Mouse (Mus musculus): ENCODE data around the gene Snx30. TPM values are rescaled to one million over a fixed set of nuclear protein-coding genes. Genes with fewer than 3 reads are reported as not detected.
A peak's percentile ranks its signal among the peaks of the same experiment; 100 is the strongest.

Gene Snx30
- polyA plus RNA-seq, 1 experiment from 2014 or later: 4.9 TPM

- ATAC-seq (replicated peaks; ENCODE audit: insufficient number of reproducible peaks, low FRiP score, low TSS enrichment): no peak
- H3K4me3 ChIP-seq (ENCODE audit: low read depth, low read length): no peak overlapping the region
- no peak overlapping the region for H3K27ac ChIP-seq (ENCODE audit: low read depth, low read length)
- H3K4me2 ChIP-seq: no peak overlapping the region
- WGBS (ENCODE audit: insufficient replicate concordance): 92% methylated on average over 1 of the region's 1 CpGs
- H3K4me1 ChIP-seq (ENCODE audit: control insufficient read depth, insufficient read depth, low read length): peaks cover 9% of the 10 kb centered on the region; the same call in 1 of the 2 replicates
- no peak overlapping the region for H3K9ac ChIP-seq (ENCODE audit: low read depth, low read length)
- no peaks in the 10 kb centered on the region for H3K9me3 ChIP-seq (replicated peaks; ENCODE audit: control insufficient read depth, low read length)
- no peaks in the 10 kb centered on the region; the same call in 1 of the 2 replicates for H3K36me3 ChIP-seq (ENCODE audit: control insufficient read depth, insufficient read depth, low read length)
- no peaks in the 10 kb centered on the region for H3K27me3 ChIP-seq (ENCODE audit: control insufficient read depth, insufficient read depth, low read length)
These were observed 56.7 kb downstream of the Snx30 start for GRCm38 (mm10) chr4:59862335-59862734.

DNA sequence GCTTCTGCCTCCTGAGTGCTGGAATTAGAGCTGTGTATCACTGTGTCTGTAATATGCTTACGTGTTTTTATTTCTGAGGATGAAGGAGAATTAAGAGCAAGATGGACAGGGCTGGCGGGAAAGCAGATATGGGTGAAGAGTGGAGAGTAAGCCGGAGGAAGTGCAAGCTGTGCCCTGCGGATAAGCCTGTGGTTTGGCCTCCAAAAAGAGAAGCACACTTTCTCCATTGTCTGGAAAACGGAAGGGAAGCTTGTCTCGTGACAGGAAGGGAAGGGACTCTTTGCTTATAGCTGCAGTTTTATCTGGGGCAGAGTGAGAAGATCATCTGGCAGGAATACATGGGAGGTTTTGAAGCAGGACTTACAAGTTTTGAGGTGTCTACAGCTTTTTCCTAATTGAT is 58.2 kb downstream of the Snx30 start:
- H3K9ac ChIP-seq (ENCODE audit: low read depth, low read length): no peak overlapping the region
- no peak overlapping the region for H3K4me2 ChIP-seq
- no peak overlapping the region for H3K4me3 ChIP-seq (ENCODE audit: low read depth, low read length)
- WGBS (ENCODE audit: insufficient replicate concordance): 48% methylated on average over 6 of the region's 6 CpGs
- ATAC-seq (replicated peaks; ENCODE audit: insufficient number of reproducible peaks, low FRiP score, low TSS enrichment): no peak
- H3K27me3 ChIP-seq (ENCODE audit: control insufficient read depth, insufficient read depth, low read length): no peaks in the 10 kb centered on the region
- peaks cover 9% of the 10 kb centered on the region; the same call in 1 of the 2 replicates for H3K4me1 ChIP-seq (ENCODE audit: control insufficient read depth, insufficient read depth, low read length)
- H3K36me3 ChIP-seq (ENCODE audit: control insufficient read depth, insufficient read depth, low read length): no peaks in the 10 kb centered on the region; the same call in 1 of the 2 replicates
- H3K9me3 ChIP-seq (replicated peaks; ENCODE audit: control insufficient read depth, low read length): no peaks in the 10 kb centered on the region
- H3K27ac ChIP-seq (ENCODE audit: low read depth, low read length): no peak overlapping the region

GRCm38 (mm10) chr4:59868086-59868485 is 62.4 kb downstream of the Snx30 start:
- no peak overlapping the region for H3K27ac ChIP-seq (ENCODE audit: low read depth, low read length)
- H3K9me3 ChIP-seq (replicated peaks; ENCODE audit: control insufficient read depth, low read length): no peaks in the 10 kb centered on the region
- H3K36me3 ChIP-seq (ENCODE audit: control insufficient read depth, insufficient read depth, low read length): no peaks in the 10 kb centered on the region
- peaks cover 6% of the 10 kb centered on the region; the same call in 1 of the 2 replicates for H3K4me1 ChIP-seq (ENCODE audit: control insufficient read depth, insufficient read depth, low read length)
- H3K9ac ChIP-seq (ENCODE audit: low read depth, low read length): no peak overlapping the region
- H3K4me3 ChIP-seq (ENCODE audit: low read depth, low read length): no peak overlapping the region
- no peak for ATAC-seq (replicated peaks; ENCODE audit: insufficient number of reproducible peaks, low FRiP score, low TSS enrichment)
- WGBS (ENCODE audit: insufficient replicate concordance): 80% methylated on average over 11 of the region's 11 CpGs
- no peaks in the 10 kb centered on the region for H3K27me3 ChIP-seq (ENCODE audit: control insufficient read depth, insufficient read depth, low read length)
- H3K4me2 ChIP-seq: no peak overlapping the region

DNA sequence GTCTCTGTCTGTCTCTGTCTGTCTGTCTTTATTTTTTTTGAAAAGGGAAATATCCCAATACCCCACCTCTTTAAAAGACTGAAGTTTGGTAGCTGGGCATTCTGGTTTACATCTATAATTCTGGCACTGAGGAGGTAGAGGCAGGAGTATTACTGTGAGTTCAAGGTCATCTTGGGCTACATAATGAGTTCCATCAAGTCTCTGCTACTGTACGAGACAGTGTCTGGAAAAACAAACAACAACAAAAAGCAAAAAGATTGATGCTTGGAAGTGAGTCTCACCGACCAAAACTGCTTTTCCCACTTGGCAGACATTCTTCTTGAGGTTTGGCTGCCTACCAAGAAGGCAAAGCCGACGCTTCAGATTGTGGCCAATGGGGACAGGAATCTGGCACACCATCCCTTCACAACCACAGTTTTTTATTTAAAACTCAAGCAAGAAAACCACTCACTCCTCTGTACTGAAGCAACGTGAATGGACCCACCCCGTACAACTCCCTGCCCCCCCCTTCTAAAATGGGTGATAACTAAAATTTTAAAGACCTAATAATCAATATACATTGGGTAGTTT is 63.9 kb downstream of the Snx30 start:
- no peak overlapping the region for H3K9ac ChIP-seq (ENCODE audit: low read depth, low read length)
- no peak overlapping the region for H3K4me3 ChIP-seq (ENCODE audit: low read depth, low read length)
- no peaks in the 10 kb centered on the region for H3K9me3 ChIP-seq (replicated peaks; ENCODE audit: control insufficient read depth, low read length)
- H3K27ac ChIP-seq (ENCODE audit: low read depth, low read length): no peak overlapping the region
- no peak overlapping the region for H3K4me2 ChIP-seq
- no peaks in the 10 kb centered on the region for H3K27me3 ChIP-seq (ENCODE audit: control insufficient read depth, insufficient read depth, low read length)
- peaks cover 6% of the 10 kb centered on the region; the same call in 1 of the 2 replicates for H3K4me1 ChIP-seq (ENCODE audit: control insufficient read depth, insufficient read depth, low read length)
- no peaks in the 10 kb centered on the region for H3K36me3 ChIP-seq (ENCODE audit: control insufficient read depth, insufficient read depth, low read length)
- 73% methylated on average over 6 of the region's 6 CpGs for WGBS (ENCODE audit: insufficient replicate concordance)
- no peak for ATAC-seq (replicated peaks; ENCODE audit: insufficient number of reproducible peaks, low FRiP score, low TSS enrichment)

DNA sequence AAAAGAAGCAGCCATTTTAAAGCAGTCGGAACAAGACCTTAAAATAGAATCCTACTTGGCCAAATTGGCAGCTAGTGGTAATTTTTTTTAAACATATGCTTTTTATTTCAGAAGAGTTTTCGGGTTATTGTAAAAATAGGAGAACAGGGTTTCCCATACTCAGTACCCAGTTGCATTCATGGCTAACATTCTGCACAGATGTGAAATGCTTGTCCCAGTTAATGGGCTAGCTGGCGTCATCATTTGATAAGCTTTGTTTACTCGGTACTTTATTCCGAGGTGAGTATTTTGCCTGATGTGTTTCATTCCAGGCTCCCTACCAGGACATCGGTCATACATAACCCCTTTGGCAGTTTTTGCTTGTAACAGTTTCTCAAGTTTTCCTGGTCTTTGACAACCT is 64.8 kb downstream of the Snx30 start:
- no peaks in the 10 kb centered on the region for H3K36me3 ChIP-seq (ENCODE audit: control insufficient read depth, insufficient read depth, low read length)
- H3K9ac ChIP-seq (ENCODE audit: low read depth, low read length): no peak overlapping the region
- H3K4me1 ChIP-seq (ENCODE audit: control insufficient read depth, insufficient read depth, low read length): peaks cover 6% of the 10 kb centered on the region; the same call in 1 of the 2 replicates
- H3K9me3 ChIP-seq (replicated peaks; ENCODE audit: control insufficient read depth, low read length): no peaks in the 10 kb centered on the region
- 63% methylated on average over 6 of the region's 6 CpGs for WGBS (ENCODE audit: insufficient replicate concordance)
- H3K4me3 ChIP-seq (ENCODE audit: low read depth, low read length): no peak overlapping the region
- no peak overlapping the region for H3K27ac ChIP-seq (ENCODE audit: low read depth, low read length)
- ATAC-seq (replicated peaks; ENCODE audit: insufficient number of reproducible peaks, low FRiP score, low TSS enrichment): no peak
- H3K27me3 ChIP-seq (ENCODE audit: control insufficient read depth, insufficient read depth, low read length): no peaks in the 10 kb centered on the region
- H3K4me2 ChIP-seq: no peak overlapping the region

DNA sequence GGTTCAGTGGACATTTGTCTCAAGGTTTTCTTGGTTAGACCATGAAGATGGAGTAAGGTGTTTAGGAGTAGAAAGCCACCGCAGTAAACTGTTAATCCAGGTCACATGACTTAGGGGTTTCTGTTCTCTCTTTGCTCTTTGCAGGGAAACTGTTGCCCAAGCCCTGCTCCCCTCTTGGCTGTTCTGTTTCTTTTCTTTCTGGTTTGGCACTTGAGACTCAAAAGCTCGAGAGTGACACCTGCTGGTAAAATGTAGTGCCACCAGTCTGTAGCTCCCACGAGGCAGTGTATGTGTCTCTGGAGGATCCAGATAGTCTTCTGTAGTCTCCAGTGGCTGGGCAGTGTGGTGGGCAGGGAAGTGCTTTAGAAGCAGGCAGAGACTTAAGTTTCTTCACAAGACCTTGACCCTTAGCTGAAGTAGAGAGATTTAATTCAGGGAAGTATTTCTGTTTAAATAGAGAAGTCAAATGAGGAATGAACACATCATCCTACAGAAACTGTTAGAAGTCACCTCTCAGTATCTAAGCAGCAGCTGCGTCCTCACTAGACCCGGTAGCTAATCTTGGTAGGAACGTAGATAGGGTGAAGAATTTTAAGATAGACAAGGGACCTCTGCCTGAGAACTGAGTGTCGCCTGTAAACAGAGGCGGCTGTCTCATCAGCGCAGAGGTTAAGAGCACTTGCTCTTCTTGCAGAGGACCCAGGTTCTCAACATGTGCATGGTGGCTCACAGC is 65.4 kb downstream of the Snx30 start:
- H3K4me1 ChIP-seq (ENCODE audit: control insufficient read depth, insufficient read depth, low read length): peaks cover 6% of the 10 kb centered on the region; the same call in 1 of the 2 replicates
- no peaks in the 10 kb centered on the region for H3K27me3 ChIP-seq (ENCODE audit: control insufficient read depth, insufficient read depth, low read length)
- H3K9me3 ChIP-seq (replicated peaks; ENCODE audit: control insufficient read depth, low read length): no peaks in the 10 kb centered on the region
- H3K27ac ChIP-seq (ENCODE audit: low read depth, low read length): 0 out of 2 replicates have a peak overlapping the region, but pooled peaks have one; percentile 29
- no peak overlapping the region for H3K9ac ChIP-seq (ENCODE audit: low read depth, low read length)
- WGBS (ENCODE audit: insufficient replicate concordance): 35% methylated on average over 9 of the region's 9 CpGs
- H3K36me3 ChIP-seq (ENCODE audit: control insufficient read depth, insufficient read depth, low read length): no peaks in the 10 kb centered on the region
- no peak overlapping the region for H3K4me2 ChIP-seq
- ATAC-seq (replicated peaks; ENCODE audit: insufficient number of reproducible peaks, low FRiP score, low TSS enrichment): peak; percentile 64; the same call in 1 of the 2 replicates
- H3K4me3 ChIP-seq (ENCODE audit: low read depth, low read length): no peak overlapping the region

- Histone ChIP-seq H3K27ac (ENCODE audit: low read depth, low read length) (no peak overlapping the region), H3K4me1 (ENCODE audit: control insufficient read depth, insufficient read depth, low read length) (peaks cover 6% of the 10 kb centered on the region; the same call in 1 of the 2 replicates), H3K4me3 (ENCODE audit: low read depth, low read length) (no peak overlapping the region), H3K36me3 (ENCODE audit: control insufficient read depth, insufficient read depth, low read length) (no peaks in the 10 kb centered on the region), H3K4me2 (no peak overlapping the region), H3K9me3 (replicated peaks; ENCODE audit: control insufficient read depth, low read length) (no peaks in the 10 kb centered on the region), H3K9ac (ENCODE audit: low read depth, low read length) (no peak overlapping the region), H3K27me3 (ENCODE audit: control insufficient read depth, insufficient read depth, low read length) (no peaks in the 10 kb centered on the region)
- no peak for ATAC-seq (replicated peaks; ENCODE audit: insufficient number of reproducible peaks, low FRiP score, low TSS enrichment)
- 39% methylated on average over 6 of the region's 6 CpGs for WGBS (ENCODE audit: insufficient replicate concordance)
These were observed 67.6 kb downstream of the Snx30 start for GRCm38 (mm10) chr4:59873240-59873639.

GRCm38 (mm10) chr4:59873830-59874229 is 68.2 kb downstream of the Snx30 start:
- H3K9me3 ChIP-seq (replicated peaks; ENCODE audit: control insufficient read depth, low read length): no peaks in the 10 kb centered on the region
- no peaks in the 10 kb centered on the region for H3K36me3 ChIP-seq (ENCODE audit: control insufficient read depth, insufficient read depth, low read length)
- H3K4me2 ChIP-seq: no peak overlapping the region
- no peak for ATAC-seq (replicated peaks; ENCODE audit: insufficient number of reproducible peaks, low FRiP score, low TSS enrichment)
- H3K27me3 ChIP-seq (ENCODE audit: control insufficient read depth, insufficient read depth, low read length): no peaks in the 10 kb centered on the region
- H3K4me3 ChIP-seq (ENCODE audit: low read depth, low read length): no peak overlapping the region
- H3K27ac ChIP-seq (ENCODE audit: low read depth, low read length): no peak overlapping the region
- no peak overlapping the region for H3K9ac ChIP-seq (ENCODE audit: low read depth, low read length)
- WGBS (ENCODE audit: insufficient replicate concordance): 61% methylated on average over 5 of the region's 5 CpGs
- peaks cover 6% of the 10 kb centered on the region; the same call in 1 of the 2 replicates for H3K4me1 ChIP-seq (ENCODE audit: control insufficient read depth, insufficient read depth, low read length)

Measured in heart, embryonic 11.5 days (tissue).